Mouse (Mus musculus): ENCODE data around the gene Slc3a2.

DNA sequence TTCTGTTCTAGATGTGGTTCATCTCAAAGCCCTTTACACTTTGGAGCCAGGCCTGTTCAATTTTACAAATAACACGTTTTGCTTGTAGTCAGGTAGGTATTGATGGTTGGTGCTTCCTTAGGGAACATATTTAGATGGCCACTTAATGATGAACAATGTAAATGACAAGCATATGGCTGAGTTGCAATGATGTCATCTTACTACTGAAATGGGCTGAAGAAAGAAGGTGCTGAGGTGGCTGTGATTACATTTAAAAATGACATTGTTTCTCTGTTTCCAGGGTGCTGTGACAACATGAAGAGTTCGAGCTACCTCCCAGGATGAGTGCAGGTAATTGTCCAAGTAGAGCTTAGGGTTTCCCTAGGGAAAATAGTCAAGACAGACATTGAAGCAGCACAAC is 1.2 kb upstream of the Slc3a2 start:
- TF ChIP-seq CTCF (IDR thresholded peaks at IDR 0.05; ENCODE audit: insufficient read depth, low read length) (no peak), POLR2A (IDR thresholded peaks at IDR 0.05; ENCODE audit: borderline replicate concordance, extremely low read depth, low read depth, low read length) (no peak)
